Mouse (Mus musculus) MEL-GATA-1-ER (cell line): ENCODE measurements around the gene Cdx2.

Experiments used
- DNase-seq: peaks from one replicate; pipeline ENCODE4 v3.0.0-alpha.2; 2012; ENCODE audit warnings: low read depth; ENCODE audit errors: extremely low read depth

Gene Cdx2

DNA sequence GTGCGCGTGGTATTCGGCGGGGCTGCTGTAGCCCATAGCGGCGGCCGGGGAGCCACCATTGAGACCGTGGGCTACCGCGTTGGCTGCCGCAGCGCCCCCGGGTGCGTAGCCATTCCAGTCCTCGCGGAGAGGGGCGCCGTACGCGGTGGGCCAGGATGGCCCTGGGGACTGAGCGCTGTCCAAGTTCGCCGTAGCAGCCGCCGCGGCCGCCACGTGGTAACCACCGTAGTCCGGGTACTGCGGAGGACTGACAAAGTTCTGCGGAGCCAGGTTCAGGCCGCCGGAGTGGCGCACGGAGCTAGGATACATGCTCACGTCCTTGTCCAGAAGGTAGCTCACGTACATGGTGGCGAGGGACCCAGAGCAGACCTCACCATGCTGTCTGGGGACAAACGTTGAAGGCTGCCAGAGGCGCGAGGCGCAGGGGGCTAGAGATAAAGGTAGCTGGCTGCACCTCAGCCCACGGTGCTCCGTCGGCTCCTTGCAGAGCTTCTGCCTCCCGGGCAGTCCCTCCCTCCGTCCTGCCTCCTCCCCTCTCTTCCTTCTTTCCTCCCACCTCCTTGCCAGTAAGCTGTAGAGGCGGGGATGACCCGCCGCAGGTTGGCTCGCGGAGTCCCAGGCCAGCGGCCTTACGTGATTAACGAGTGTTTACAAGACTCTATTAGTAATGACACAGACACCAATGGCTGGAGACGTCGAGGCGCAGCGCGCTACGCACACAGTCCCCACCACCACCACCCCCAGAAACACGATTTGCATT lies at the start of gene Cdx2:
TSS of gene Cdx2 (minus strand) at position 633 of the 760 bp plus-strand sequence.
- no peak for DNase-seq

DNA sequence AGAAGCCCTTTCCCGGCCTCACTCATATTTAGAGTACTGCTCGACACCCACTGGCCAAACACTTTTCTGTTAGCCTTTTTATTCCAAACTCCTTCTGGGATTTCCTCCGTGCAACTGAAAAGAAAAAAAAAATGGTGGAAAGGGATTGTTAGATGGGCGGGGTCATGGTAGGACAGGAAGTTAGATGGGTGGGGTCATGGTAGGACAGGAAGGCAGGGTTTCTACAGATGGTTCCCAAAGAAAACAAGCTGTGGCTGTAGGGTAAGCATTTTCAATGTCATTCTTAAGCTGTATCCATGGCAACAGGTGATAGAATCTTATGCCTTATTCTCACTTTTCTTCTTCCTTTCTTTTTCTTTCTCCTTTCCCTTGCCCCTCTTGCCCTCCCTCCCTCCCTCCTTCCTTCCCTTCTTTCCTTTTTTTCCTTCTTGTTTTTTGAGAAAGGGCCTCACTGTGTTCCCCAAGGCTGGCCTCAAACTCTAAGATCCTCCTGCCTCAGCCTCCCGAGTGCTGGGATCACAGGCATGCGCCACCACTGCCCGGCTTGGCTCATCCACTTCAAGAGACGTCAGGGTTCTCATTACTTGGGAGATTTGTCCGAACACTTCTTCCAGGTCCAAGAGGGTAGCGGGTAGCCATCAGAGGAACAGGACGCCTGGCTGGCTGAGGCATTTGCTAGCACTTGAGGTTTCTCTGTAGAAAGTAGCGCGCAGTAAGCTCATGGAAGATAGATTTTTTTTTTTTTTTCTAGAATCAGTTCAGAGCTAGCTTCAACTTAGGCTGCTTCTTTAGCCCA lies 49.4 kb upstream of the Cdx2 start:
- no peak for DNase-seq

DNA sequence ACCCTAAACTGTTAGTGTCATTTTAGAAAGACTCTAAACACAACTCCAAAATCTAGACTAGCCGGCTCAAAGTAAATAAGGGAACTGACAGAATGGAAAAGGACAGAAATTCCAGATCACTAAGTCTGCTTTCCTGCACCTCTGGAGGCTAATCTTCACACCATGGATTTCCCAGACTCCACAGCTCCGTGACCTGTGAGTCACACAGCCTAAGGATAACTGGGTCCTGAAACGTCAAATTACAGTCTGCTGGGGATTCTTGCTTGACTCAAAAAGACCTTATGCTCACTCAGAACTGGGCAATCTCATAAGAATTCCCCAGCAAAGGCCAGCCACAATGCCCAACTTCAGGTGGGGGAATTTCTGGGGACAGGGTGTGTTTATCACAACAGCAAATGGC lies 48.7 kb upstream of the Cdx2 start:
- no peak for DNase-seq

DNA sequence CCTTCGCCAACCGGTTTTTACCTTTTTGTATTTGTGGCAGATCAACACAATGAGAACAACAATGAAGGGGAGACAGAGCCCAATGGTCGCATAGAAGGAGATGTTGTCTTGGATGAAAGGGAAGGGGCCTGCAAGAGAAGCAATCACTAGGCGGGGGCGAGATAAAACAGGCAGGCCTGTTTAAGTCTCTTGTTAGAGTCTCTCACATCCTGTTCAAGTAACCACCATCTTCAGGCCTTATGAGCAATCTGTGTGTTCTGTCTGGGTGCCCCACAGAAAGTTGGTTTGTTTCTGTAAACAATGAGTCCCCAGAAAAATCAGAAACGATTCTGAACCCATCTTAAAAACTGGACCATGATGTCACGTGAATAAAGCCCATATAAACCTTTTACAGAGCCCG lies 47.9 kb upstream of the Cdx2 start:
- DNase-seq = no peak

DNA sequence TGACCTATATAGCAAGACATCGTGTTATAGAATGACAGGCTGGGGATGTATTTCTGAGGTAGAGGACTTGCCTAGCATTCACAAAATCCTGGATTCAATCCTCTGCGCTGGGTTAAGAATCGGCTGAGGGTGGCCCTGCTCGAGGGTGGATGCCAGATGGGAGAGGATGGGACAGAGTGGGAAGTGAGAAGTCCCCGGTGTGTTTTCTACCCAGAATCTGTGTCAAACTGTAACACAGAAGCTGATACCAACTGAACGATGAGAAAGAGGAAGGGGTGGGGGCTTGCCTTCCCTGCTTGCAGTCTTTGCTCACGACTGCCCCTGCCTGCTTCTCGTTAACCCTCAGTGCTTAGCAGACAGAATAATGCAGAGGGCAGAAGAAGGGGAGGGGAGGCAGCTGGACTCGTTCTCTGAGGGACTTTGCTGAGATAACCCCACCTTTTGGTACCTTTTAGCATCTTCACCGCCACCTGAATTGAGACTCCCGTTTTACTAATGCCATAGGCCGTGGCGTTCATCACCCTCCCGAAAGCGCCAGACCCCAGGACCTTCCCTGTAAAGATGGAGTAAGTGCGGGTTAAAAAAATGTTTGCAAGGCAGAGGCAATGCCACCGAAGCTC lies 47.2 kb upstream of the Cdx2 start:
- no peak for DNase-seq

DNA sequence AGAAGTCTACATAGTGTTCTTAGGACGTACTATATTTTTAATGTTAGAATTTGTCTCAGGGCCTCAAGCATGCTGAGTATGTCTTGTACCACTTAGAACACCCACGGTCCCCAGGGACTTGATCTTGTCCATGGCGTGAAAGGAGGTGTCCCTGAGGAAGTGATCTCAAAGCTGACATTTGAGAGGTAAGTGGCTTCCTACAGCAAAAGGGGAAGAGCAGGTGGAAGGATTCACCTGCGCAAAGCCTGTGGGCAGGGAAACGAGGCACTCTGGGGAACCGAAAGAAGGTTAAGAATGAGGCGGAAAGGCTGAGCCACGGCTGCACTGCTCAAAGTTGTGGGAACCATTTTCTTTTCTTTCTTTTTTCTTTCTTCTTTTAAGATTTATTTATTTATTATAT lies 44.9 kb upstream of the Cdx2 start:
- DNase-seq = no peak

DNA sequence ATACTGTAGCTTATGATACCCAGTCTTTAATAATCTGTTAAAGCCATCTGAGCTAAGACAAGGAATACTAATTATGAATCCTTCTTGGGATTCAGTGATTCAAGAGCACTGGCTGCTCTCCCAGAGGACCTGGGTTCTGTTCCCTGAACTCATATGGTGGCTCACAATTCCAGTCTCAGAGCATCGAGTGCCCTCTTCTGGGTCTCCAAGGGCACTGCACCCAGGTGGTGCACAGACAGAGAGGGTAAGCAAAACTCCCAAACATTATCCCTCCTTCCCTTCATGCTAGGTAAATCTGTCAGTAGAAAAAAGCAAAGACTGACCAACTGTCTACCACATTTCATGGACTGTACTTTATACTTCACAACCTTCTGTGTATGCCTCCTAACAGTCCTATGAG lies 38.9 kb upstream of the Cdx2 start:
- DNase-seq = peak; percentile 6

DNA sequence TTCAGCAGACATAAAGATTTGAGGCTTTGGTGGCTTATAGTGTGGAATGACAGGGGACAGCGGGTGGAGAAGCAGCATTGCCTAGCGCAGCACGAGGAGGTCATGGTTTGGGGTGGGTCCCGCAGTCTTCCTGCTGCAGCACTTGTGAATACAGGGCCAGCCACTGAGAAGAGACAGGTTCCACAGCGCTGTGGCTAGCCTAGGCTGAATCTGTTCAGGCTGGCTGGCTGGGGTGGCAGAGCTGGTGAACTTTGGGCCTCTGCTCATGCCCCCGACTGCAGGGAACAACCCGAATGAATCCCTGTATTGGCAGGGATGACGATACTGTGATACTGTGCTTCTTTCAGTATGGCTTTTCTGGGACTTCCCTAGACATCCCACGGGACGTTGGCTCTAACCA lies 36.8 kb upstream of the Cdx2 start:
- DNase-seq = no peak

DNA sequence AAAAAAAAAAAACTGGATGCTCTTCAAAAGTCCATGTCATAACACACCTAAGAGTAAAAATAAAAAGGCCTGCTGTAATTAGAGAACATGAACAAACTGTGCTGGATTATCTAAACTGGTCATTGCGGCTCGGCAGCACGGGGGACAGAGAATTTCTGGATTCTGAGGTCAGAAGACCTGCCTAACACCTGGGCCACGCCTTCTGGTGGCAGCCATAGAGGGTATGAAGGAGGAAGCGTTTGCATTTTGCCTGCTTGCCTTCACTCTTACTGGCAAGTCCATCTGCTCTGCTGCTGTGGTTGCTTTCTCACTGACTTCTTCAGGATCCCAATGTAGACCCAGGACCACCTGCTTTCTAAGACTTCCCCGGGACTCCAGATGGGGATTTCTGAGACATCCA lies 35.8 kb upstream of the Cdx2 start:
- no peak for DNase-seq

DNA sequence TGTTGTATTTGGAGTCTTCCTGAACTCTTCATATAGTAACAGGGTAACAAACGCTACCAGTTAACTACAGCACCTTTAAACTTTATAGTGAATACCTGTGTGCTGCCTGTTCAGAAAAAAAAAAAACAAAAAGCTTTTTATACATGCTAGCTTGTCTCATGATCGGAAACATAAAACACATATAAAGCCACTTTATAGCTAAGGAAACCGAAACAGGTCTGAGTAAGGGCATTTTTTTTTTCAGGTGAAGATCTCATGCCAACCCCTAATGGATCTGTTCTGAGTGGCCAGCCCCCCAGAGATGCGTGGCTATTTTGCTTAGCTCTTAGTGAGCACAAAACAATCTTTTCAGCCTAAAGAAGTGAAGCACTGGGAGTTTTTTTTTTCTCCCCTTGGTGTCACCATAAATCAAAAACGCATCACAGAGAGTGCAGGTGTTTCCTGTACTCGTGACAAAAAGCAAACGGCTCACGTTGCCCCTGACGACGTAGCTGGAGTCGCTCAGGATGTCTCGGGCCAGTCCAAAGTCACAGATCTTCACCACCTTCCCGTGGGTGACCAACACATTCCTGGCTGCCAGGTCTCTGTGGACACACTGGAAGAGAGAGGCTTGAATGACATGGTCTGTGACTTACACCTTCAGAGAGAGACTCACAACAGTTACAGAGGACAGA lies 33.8 kb upstream of the Cdx2 start:
- DNase-seq = no peak

DNA sequence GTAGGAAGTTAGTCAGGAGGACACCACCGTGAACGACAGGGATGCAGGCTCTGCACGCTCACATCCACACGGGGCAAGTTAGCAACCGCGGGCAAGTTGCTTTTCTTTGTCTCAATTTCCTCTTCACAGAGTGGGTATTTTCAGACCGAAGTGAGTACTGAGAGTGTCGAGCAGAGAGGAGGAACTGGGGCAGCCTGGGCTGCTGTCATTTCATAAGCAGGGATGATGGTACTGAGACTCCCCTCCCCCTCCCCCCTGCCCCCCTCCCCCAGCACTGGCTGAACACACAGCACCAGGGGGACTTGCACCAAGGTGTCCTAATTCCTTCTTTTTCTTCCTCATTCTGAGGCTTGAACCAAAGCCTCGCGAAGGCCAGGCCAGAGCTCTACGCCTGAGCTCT lies 32.5 kb upstream of the Cdx2 start:
- no peak for DNase-seq

DNA sequence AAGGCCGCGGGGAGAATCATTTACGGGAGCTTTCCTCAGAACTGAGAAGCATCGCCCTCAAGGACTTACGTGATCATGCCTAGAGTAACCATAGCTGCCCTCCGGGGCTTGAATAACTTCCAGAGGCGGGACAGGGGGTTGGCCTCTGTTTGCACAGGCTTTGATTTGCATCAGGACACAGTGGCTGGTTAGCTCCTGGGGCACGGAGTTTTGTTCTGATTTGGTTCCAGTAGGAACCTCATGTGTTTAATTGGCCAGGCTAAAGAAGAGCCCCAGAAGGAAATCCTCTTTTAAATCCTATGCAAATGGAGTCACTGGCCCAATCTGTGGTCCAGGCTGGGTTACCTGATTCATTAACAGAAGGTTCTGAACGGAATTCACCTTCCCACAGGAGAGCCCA lies 31.9 kb upstream of the Cdx2 start:
- no peak for DNase-seq

DNA sequence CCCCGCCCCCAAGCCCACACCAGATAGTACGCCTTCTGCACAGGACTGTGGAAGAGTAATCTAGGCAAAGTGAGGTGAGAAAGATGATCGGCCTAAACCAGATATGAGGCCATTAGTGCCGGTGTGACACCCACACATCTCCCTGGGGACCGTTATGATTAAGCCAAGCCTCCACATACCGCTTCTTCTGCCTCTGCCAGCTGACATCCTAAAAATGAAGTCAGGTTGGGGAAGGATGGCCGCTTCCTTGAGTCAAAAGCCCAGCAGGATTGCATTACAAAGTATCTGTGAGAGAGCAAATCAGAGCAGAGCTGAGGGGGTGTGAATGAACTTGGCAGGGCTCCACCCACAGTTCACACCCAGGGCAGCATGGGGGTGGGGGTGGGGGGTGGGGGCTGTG lies 25.6 kb upstream of the Cdx2 start:
- no peak for DNase-seq

DNA sequence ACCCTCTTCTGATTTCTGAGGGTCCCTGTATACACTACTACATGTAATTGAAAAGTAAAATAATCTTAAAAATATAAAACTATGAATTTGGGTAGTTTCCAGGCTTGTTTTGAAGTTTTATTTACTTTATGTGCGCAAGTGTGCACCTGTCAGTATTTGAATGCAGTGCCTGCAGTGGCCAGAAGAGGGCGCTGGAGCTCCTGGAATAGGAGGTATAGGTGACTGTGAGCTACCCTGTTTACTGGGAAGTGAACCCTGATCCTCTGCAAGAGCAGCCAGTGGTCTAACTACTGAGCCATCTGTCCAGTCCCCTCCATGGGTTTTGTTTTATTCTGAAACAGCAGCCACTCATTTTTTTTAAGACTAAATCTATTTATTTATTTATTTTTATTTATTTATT lies 24.5 kb upstream of the Cdx2 start:
- DNase-seq = peak; percentile 39

DNA sequence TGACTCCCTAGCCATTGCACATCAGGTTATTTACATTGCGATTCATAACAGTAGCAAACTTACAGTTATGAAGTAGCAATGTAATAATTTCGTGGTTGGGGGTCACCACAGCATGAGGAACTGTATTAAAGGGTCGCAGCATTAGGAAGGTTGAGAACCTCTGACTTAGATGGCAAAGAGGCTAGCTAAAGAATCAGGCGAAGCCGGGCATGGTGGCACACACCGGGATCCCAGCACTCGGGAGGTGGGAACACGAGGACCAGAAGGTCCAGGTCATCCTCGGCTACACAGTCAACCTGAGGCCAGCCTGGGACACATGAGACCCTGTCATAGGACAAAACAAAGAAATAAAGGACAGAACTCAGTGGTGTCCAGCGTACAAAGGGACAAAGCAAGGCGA lies 22.9 kb upstream of the Cdx2 start:
- DNase-seq = no peak

DNA sequence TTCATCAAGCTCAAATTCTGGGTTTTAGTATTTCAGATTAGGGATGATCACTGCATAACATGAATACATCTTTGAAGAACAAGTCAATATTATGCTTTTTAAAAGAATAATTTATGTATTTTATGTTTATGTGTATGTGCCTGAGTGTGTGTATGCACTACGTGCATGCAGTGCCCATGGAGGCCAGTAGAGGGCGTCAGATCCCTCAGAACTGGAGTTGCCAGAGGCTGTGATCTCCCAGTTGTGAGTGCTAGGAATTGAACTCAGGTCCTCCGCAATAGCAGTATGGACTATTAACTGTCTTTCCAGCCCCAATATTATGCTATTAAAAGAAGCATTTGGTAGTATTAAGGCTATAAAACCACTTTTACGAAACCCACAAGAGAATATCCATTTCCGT lies 20.6 kb upstream of the Cdx2 start:
- no peak for DNase-seq

DNA sequence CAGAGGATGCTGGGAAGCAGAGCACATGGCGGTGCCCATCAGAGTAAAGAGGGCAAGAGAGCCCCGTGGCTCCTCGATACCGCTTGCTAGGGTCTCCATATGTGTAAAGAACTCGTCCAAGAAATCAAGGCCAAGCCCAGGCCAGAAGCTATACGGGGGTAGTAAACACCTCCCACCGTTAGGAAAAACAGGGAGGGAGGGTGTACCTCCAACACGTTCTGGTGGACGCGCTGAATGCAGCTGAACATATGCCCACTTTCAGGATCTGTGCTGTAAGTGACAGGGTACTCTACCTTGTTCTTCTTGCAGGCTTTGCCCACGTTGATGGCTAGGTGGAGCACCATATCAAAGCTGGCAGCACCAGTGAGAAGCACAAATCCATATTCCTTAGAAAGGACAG lies 18.9 kb upstream of the Cdx2 start:
- DNase-seq = no peak

DNA sequence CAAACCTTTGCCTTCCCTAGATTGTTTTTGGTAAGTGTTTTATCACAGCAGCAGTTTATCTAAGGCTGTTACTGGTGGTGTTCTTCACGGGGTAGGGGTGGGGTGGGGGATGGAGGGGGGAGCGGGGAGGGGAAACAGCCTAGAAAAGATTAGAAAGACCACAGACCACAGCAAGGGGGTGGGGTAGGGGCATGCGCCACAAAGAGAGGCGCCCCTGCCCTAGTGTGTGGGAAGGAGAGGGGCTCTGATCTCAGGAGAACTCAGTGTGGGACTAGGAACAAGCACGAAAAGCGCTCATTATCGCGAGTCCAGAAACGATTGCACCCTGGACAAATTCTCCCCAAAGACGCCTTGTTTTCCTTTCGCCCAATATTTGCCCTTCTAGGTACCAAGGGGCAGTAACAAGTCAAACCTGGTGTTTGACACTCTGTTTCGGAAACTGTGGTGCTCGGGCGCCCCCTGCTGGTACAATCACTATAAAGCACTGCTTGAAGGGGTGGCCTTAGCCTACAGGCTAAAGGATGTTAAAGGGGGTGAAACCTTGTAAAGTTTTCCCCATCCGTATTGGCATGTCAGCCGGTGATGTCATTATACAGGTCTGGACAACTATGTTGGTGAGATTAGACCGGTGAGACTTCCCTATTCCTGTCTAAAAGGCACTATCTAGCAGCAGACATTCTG lies 16.3 kb upstream of the Cdx2 start:
- peak; percentile 70 for DNase-seq

DNA sequence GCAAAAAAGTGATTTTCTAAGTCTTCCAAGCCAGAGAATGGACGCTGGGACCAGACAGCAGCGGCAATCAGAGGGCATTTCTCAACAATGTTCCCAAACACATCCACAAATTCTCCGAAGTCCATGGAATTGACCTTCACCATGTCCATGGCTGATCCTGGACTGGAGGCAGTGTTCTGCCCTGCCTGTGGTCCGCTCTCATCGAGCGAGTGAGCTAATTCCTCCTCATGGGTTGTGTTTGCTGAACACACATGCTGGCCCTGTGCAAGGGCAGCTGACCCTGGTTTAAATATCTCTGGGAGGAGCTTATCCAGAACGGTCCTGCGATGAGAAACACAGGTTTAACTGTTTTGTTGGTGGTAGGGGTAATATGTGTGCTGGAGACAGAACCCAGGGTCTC lies 15.1 kb upstream of the Cdx2 start, which contains the start of gene Urad:
TSS of gene Urad (minus strand) at position 258 of the 400 bp plus-strand sequence.
- no peak for DNase-seq

DNA sequence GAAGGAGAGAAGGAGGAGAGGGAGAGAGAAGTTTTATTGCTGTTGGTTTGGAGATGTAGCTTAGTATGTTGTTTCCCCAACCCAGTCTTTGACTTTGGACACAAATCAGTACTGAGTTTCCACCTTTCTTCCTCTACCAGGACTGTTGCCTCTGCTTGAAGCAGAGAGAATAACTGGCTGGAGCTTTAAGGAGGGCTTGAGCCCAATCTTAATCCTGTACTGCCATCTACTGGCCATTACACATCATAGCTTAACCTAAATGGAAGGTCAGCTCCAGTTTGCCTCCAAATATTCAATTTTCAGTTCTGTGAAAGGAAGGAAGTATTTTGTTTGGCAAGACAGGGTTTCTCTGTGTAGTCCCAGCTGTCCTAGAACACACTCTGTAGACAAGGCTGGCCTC lies 12.6 kb upstream of the Cdx2 start:
- DNase-seq = peak; percentile 64

DNA sequence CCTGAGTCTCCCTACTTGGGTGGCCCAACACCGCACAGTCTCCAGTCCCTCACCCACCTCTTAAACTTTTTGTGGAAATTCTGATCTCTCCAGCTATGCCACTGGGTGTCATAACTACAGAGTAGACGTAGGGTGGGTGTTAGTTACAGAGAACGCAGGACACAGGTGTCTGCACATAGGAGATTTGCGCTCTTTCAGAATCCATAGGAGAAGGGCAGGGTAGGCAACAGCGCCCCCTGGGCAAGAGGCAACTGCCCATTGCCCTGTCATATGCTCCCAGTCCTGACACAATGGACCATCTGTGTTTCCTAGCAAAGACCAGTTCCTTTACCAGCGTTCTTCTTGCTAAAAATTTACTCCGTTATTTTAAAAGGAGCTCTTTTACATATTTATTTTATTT lies 10.9 kb upstream of the Cdx2 start:
- no peak for DNase-seq
